Mouse (Mus musculus): ENCODE results near the gene 1110032F04Rik.
A peak's percentile ranks its signal among the peaks of the same experiment; 100 is the strongest.
"Not testable (repeated sequence)": the region's sequence is repeated elsewhere in the genome, so short reads cannot be mapped to it uniquely, and the experiment has no call there.

Gene 1110032F04Rik

GRCm38 (mm10) chr3:68869211-68869690 lies at the start of gene 1110032F04Rik:
Gene 1110032F04Rik (plus strand): TSS chr3:68869586.
- peak; percentile 27 to 59 for DNase-seq (ENCODE audit: low spot score in 2 of 2)

- no peak for DNase-seq (ENCODE audit: low spot score in 2 of 2)
Observed at GRCm38 (mm10) chr3:68821406-68821805, 48.0 kb upstream of the 1110032F04Rik start.

- peak in 1 of 2 experiments; percentile 4 for DNase-seq (ENCODE audit: low spot score in 2 of 2)
Observed at GRCm38 (mm10) chr3:68821926-68822341, 47.5 kb upstream of the 1110032F04Rik start.

GRCm38 (mm10) chr3:68823876-68824764 lies 45.3 kb upstream of the 1110032F04Rik start:
- DNase-seq (ENCODE audit: low spot score in 2 of 2): peak; percentile 26 to 77

GRCm38 (mm10) chr3:68824765-68825090 lies 44.7 kb upstream of the 1110032F04Rik start:
- DNase-seq (ENCODE audit: low spot score in 2 of 2): peak in 1 of 2 experiments; percentile 14

- DNase-seq (ENCODE audit: low spot score in 2 of 2): peak in 1 of 2 experiments; percentile 15
Observed at GRCm38 (mm10) chr3:68825151-68825550, 44.2 kb upstream of the 1110032F04Rik start.

- DNase-seq (ENCODE audit: low spot score in 2 of 2): no peak
Observed at GRCm38 (mm10) chr3:68827671-68828070, 41.7 kb upstream of the 1110032F04Rik start.

GRCm38 (mm10) chr3:68829944-68830343 lies 39.4 kb upstream of the 1110032F04Rik start:
- no peak for DNase-seq (ENCODE audit: low spot score in 2 of 2)

GRCm38 (mm10) chr3:68836857-68837499 lies 32.4 kb upstream of the 1110032F04Rik start:
- no peak for DNase-seq (ENCODE audit: low spot score in 2 of 2)

GRCm38 (mm10) chr3:68840206-68840605 lies 29.2 kb upstream of the 1110032F04Rik start:
- DNase-seq (ENCODE audit: low spot score in 2 of 2): no peak

GRCm38 (mm10) chr3:68844025-68844424 lies 25.4 kb upstream of the 1110032F04Rik start:
- DNase-seq (ENCODE audit: low spot score in 2 of 2): no peak

- no peak for DNase-seq (ENCODE audit: low spot score in 2 of 2)
Observed at GRCm38 (mm10) chr3:68848323-68848722, 21.1 kb upstream of the 1110032F04Rik start.

GRCm38 (mm10) chr3:68852414-68852813 lies 17.0 kb upstream of the 1110032F04Rik start:
- DNase-seq (ENCODE audit: low spot score in 2 of 2): no peak

GRCm38 (mm10) chr3:68869691-68870567 lies 543 bp downstream of the 1110032F04Rik start:
- peak; percentile 32 to 56 for DNase-seq (ENCODE audit: low spot score in 2 of 2)

GRCm38 (mm10) chr3:68870568-68870950 lies 1.2 kb downstream of the 1110032F04Rik start:
- peak in 1 of 2 experiments; percentile 4 for DNase-seq (ENCODE audit: low spot score in 2 of 2)

- DNase-seq (ENCODE audit: low spot score in 2 of 2): no peak
Observed at GRCm38 (mm10) chr3:68874079-68874478, 4.7 kb downstream of the 1110032F04Rik start.

GRCm38 (mm10) chr3:68886845-68887244 lies 17.5 kb downstream of the 1110032F04Rik start:
- DNase-seq (ENCODE audit: low spot score in 2 of 2): no peak

- DNase-seq (ENCODE audit: low spot score in 2 of 2): no peak
Observed at GRCm38 (mm10) chr3:68895426-68895825, 26.0 kb downstream of the 1110032F04Rik start.

- no peak for DNase-seq (ENCODE audit: low spot score in 2 of 2)
Observed at GRCm38 (mm10) chr3:68897154-68897553, 27.8 kb downstream of the 1110032F04Rik start.

GRCm38 (mm10) chr3:68902636-68903035 lies 33.2 kb downstream of the 1110032F04Rik start:
- DNase-seq (ENCODE audit: low spot score in 2 of 2): not testable (repeated sequence)

- no peak for DNase-seq (ENCODE audit: low spot score in 2 of 2)
Observed at GRCm38 (mm10) chr3:68904902-68905778, 35.8 kb downstream of the 1110032F04Rik start.
